Mouse (Mus musculus): ENCODE data around the gene Gsg1l2.

GRCm38 (mm10) chr11:67828360-67829059 is 54.1 kb downstream of the Gsg1l2 start:
- TF ChIP-seq CTCF (IDR thresholded peaks at IDR 0.05; ENCODE audit: borderline replicate concordance, insufficient read depth, low read depth, low read length) = no peak
- no peak for TF ChIP-seq POLR2A (IDR thresholded peaks at IDR 0.05; ENCODE audit: borderline replicate concordance, insufficient read depth, low read length)
